Mouse (Mus musculus) frontal cortex, adult (tissue): ENCODE data around the gene Mtch1.
"Not testable (repeated sequence)": the region's sequence is repeated elsewhere in the genome, so short reads cannot be mapped to it uniquely, and the experiment has no call there.

Source experiments
- ATAC-seq: cut with Nextera tagmentation; 2 replicates; pipeline ENCODE4 v1.9.2; 2017; ENCODE audit warnings: mild to moderate bottlenecking, moderate library complexity, mixed read lengths; ENCODE audit not compliant: low TSS enrichment

The Mtch1 gene

GRCm38 (mm10) chr17:29336266-29336990 lies 11.3 kb downstream of the Mtch1 start:
- ATAC-seq: no peak

GRCm38 (mm10) chr17:29332186-29332685 lies 15.5 kb downstream of the Mtch1 start:
- no peak for ATAC-seq

GRCm38 (mm10) chr17:29330671-29331410 lies 16.9 kb downstream of the Mtch1 start:
- ATAC-seq: 0 out of 2 replicates have a peak, but pooled peaks have one; percentile 26

GRCm38 (mm10) chr17:29330221-29330620 lies 17.5 kb downstream of the Mtch1 start:
- ATAC-seq: no peak

- ATAC-seq: no peak
These were observed 20.0 kb downstream of the Mtch1 start for GRCm38 (mm10) chr17:29327691-29328090.

GRCm38 (mm10) chr17:29326531-29327529 lies 20.9 kb downstream of the Mtch1 start:
- ATAC-seq: no peak

- no peak for ATAC-seq
These were observed 21.9 kb downstream of the Mtch1 start for GRCm38 (mm10) chr17:29325831-29326230.

- ATAC-seq: no peak
These were observed 24.1 kb downstream of the Mtch1 start for GRCm38 (mm10) chr17:29323625-29324024.

- ATAC-seq: no peak
These were observed 25.2 kb downstream of the Mtch1 start for GRCm38 (mm10) chr17:29322603-29322962.

GRCm38 (mm10) chr17:29321765-29322602 lies 25.8 kb downstream of the Mtch1 start:
- ATAC-seq: no peak

GRCm38 (mm10) chr17:29319881-29320639 lies 27.7 kb downstream of the Mtch1 start:
- ATAC-seq: no peak

- ATAC-seq: no peak
These were observed 28.3 kb downstream of the Mtch1 start for GRCm38 (mm10) chr17:29319476-29319875.

GRCm38 (mm10) chr17:29318731-29319250 lies 28.9 kb downstream of the Mtch1 start:
- ATAC-seq: no peak

GRCm38 (mm10) chr17:29317380-29317779 lies 30.4 kb downstream of the Mtch1 start, which contains the start of gene Pi16:
Pi16 (plus strand) TSS chr17:29317680.
- ATAC-seq: not testable (repeated sequence)

GRCm38 (mm10) chr17:29316891-29317290 lies 30.8 kb downstream of the Mtch1 start:
- no peak for ATAC-seq

GRCm38 (mm10) chr17:29315672-29316465 lies 31.9 kb downstream of the Mtch1 start:
- no peak for ATAC-seq

GRCm38 (mm10) chr17:29313300-29313699 lies 34.4 kb downstream of the Mtch1 start:
- no peak for ATAC-seq

- no peak for ATAC-seq
These were observed 35.7 kb downstream of the Mtch1 start for GRCm38 (mm10) chr17:29312082-29312481.

GRCm38 (mm10) chr17:29311602-29312001 lies 36.1 kb downstream of the Mtch1 start:
- ATAC-seq: peak; percentile 87
